Mouse (Mus musculus) erythroid progenitor cell, adult 5-6 weeks (primary cell): Measurements from ENCODE around the gene 4930548H24Rik. TPM values are rescaled to one million over a fixed set of nuclear protein-coding genes. Genes with fewer than 3 reads are reported as not detected.
"Not testable (repeated sequence)": the region's sequence is repeated elsewhere in the genome, so short reads cannot be mapped to it uniquely, and the experiment has no call there.

ENCODE experiments used
- ATAC-seq: replicated peaks from 2 replicates; pipeline ENCODE4 v1.8.0; 2016; ENCODE audit warnings: moderate number of reproducible peaks, mild to moderate bottlenecking, moderate TSS enrichment, inconsistent platforms; ENCODE audit not compliant: poor library complexity, low FRiP score, severe bottlenecking
- total RNA-seq, 2 experiments: library from RNA; stranded (forward) in 1 of 2; stranded (reverse) in 1 of 2; fragments of 150-400 nt in 1 of 2; fragments of 186-747, 209-891 nt in 1 of 2; gene quantifications; 2 replicates each; pipeline versions ENCODE4 v1.2.3 to v1.2.4; 2015 to 2017; ENCODE audit warnings: low replicate concordance in 2 of 2

4930548H24Rik gene
- total RNA-seq (2015; ENCODE audit: low replicate concordance): not detected in 2 replicates
- total RNA-seq (2017; ENCODE audit: low replicate concordance): not detected in 2 replicates

GRCm38 (mm10) chr5:31485440-31485839 is at the start of gene 4930548H24Rik:
4930548H24Rik (plus strand) TSS chr5:31485740.
- ATAC-seq: no peak

- 0 out of 2 replicates have a peak, but pooled peaks have one; percentile 13 for ATAC-seq
Observed at GRCm38 (mm10) chr5:31451336-31451735, 34.2 kb upstream of the 4930548H24Rik start.

GRCm38 (mm10) chr5:31451878-31452561 is 33.5 kb upstream of the 4930548H24Rik start, which contains the start of gene Zfp512:
Zfp512 (plus strand) TSS chr5:31452431.
- peak; percentile 93 for ATAC-seq

- peak; percentile 63 for ATAC-seq
Observed at GRCm38 (mm10) chr5:31452562-31452878, 33.0 kb upstream of the 4930548H24Rik start.

- ATAC-seq: peak; percentile 26; the same call in 1 of the 2 replicates
Observed at GRCm38 (mm10) chr5:31452886-31453410, 32.6 kb upstream of the 4930548H24Rik start.

- no peak for ATAC-seq
Observed at GRCm38 (mm10) chr5:31467798-31468197, 17.7 kb upstream of the 4930548H24Rik start.

DNA sequence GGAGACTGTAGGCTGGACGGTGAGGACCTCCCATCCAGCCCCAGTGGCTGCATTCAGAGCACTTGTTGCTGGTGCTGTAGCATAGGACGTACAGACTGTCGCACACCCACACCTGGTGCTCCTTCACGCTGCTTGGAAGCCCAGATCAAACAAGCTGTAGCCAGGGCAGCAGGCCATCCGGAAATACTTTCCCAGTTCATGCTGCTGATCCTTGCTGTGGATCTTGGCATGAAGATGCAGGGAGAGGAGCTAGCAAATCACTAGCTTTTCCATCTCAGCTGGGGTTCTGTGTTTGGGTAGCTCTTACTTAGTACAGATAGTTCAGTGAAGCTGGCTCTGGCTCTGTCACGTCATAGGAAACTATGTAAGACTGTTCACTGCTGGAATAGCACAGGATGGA is 15.8 kb upstream of the 4930548H24Rik start:
- no peak for ATAC-seq

- no peak for ATAC-seq
Observed at GRCm38 (mm10) chr5:31470334-31470733, 15.2 kb upstream of the 4930548H24Rik start.

GRCm38 (mm10) chr5:31480536-31480935 is 5.0 kb upstream of the 4930548H24Rik start:
- ATAC-seq: no peak

DNA sequence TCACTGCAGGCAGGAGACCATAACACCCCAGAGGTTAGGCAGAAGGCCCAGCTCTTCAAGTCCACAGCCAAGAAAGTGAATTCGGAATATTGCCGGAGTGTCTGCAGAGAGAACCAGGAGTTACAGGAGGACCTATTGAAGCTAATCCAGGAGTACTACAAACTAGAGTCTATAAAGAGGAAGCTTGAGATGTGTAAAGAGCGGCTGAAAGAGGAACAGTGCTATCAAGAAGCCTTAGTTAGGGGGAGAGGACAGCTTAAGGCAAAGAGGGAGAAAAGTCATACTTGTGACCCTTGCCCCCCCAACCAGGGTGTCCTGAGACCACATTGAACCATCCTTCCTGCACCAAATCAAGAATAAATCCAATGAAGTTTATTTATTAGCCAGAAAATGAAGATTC is 2.3 kb downstream of the 4930548H24Rik start:
- no peak for ATAC-seq

DNA sequence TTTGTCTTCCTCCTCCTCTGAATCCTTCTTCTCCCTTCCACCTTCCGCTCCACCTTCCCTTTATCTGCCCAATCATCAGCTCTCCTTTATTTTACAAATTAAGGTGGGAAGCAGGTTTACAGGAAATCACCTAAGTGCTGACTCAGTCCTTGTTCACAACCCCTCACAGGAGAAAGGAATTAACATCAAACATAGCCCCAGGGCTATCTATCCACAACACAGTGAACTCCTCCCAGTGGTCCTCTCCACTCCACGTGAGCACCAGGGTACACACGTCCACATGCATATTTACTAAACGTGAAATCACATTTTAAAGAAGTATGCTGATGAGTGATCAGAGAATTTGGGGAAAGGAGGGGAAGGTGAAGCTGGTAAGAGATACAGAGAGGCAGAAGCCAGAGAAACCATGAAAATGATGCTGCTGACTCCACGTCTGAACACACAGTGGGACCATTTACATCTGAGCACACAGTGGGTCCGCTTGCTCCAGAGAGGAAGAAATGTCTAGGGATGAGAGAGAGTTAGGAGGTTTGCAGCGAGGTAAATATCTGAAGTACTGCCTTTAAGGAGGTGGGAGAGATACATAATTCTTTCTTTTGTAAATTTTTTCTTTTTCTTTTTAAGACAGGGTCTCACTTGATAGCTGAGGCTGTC is 3.7 kb downstream of the 4930548H24Rik start:
- ATAC-seq: no peak

GRCm38 (mm10) chr5:31492031-31492430 is 6.5 kb downstream of the 4930548H24Rik start:
- no peak for ATAC-seq

DNA sequence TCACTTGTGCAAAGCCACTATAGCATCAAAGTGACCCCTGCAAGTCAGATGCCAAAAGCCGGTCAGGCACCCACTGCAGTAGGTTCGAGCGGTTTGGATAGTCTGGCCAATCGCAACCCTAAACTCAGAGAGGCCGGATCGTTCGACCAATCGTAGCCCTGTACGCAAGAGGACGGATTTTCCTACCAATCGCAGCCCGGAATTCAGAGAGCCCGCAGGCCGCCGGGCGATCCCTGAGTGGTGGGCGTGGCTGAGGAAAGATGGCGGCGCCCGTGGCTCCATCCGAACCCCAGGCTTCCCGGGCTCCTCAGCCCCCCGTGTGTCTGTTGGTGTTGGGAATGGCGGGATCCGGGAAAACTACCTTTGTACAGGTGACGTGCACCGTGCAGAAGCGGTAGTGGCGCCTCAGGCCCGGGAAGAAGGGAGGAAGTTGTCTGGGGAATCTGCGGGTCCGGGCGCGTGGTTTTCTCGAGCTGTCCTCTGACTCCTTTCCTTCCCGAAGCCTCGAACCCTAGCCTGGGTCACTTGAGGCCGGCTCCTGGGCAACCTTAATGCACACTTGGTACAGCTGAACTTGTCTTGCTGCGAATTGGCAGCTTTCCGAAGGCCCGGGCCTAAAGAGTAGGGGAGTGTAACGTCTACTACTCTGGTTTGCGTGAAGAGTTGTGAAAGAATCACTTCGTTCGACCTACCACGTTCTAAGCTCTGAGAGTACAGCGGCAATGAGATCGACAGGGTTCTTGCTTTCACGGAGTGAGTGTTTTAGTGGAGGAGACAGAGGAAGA is 9.2 kb downstream of the 4930548H24Rik start, which contains the start of gene Gpn1:
Gene Gpn1, plus strand, starts transcription at position 229 of the 785 bp plus-strand sequence.
- ATAC-seq: peak; percentile 100

DNA sequence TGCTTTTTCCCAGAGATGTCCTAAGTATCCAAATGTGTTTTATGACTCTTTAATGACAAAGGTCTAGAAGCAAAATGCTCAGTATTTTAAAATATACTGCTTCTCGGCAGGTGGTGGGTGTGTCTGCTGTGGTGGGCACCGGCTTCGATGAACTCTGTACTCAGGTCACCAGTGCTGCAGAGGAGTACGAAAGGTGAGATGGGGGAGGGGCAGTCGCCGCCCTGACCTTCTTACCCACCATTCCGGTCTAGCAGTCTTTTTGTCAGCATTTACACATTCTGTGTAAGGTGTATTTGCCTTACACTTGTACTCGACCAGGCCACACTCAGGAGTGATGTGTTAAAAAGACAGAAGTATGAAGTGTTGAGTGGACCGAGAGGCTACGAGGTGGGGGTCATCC is 19.3 kb downstream of the 4930548H24Rik start:
- no peak for ATAC-seq

- no peak for ATAC-seq
Observed at GRCm38 (mm10) chr5:31512481-31512880, 26.9 kb downstream of the 4930548H24Rik start.

DNA sequence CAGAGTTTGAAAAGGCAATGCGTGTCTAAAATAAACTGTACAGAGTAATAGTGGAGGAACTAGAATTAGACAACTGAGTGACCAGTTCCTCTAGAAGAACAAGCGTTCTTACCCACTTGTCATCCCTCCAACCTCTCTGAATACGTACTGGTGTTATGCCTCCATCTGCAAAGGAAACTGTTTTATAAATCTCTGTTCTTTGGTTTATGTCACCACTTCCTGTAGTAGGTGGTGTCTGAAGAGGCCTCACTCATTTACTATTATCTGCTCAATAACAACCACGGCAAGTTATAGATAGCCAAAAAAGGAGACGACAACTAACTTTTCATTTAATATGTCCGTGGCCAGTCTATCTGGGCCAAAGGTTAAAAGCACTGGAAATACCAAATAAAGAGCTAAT is 35.0 kb downstream of the 4930548H24Rik start:
- ATAC-seq: no peak

- peak; percentile 95 for ATAC-seq
Observed at GRCm38 (mm10) chr5:31526354-31527116, 41.0 kb downstream of the 4930548H24Rik start, which contains the start of gene Slc4a1ap. Slc4a1ap (plus strand) TSS chr5:31526995.

GRCm38 (mm10) chr5:31527117-31527680 is 41.7 kb downstream of the 4930548H24Rik start:
- peak; percentile 56 for ATAC-seq

DNA sequence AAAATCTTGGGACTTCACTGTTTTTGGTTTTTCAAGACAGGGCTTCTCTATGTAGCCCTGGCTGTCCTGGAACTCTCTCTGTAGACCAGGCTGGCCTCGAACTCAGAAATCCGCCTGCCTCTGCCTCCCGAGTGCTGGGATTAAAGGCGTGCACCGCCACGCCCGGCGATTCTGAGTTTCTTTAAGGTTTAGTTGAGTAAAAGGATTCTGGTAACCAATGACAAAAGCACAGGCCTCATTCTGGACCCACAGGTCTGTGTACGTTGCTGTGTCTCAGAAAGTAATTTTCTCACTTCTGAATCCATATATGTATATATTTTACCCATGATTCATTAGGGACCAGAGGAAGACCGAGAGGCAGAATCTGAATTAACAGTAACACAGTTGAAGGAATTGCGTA is 42.2 kb downstream of the 4930548H24Rik start, which contains the start of gene Supt7l:
Gene Supt7l, minus strand, starts transcription at position 101 of the 400 bp plus-strand sequence.
- ATAC-seq: not testable (repeated sequence)
